Mouse (Mus musculus) limb, embryonic 12.5 days (tissue): ENCODE measurements around the gene Rab44. TPM values are rescaled to one million over a fixed set of nuclear protein-coding genes. Genes with fewer than 3 reads are reported as not detected.

ENCODE experiments used
- ATAC-seq: fragments of 200-750 bp; cut with Nextera tagmentation; 2 replicates; pipeline ENCODE4 v1.8.0; 2017; ENCODE audit warnings: low read depth, moderate TSS enrichment; ENCODE audit not compliant: insufficient number of reproducible peaks, insufficient read depth, low FRiP score, low TSS enrichment
- H3K27ac ChIP-seq: fragments of 300-500 bp; sonication (generic); 2 replicates; pipeline ENCODE4 v1.5.1; 2016; ENCODE audit warnings: mild to moderate bottlenecking, moderate library complexity
- H3K27me3 ChIP-seq: fragments of 300-500 bp; sonication (generic); 2 replicates; pipeline ENCODE4 v1.6.1; 2016; ENCODE audit warnings: mild to moderate bottlenecking, moderate library complexity
- H3K36me3 ChIP-seq: fragments of 300-500 bp; sonication (generic); 2 replicates; pipeline ENCODE4 v1.6.1; 2016; ENCODE audit warnings: mild to moderate bottlenecking, moderate library complexity
- H3K4me1 ChIP-seq: fragments of 300-500 bp; sonication (generic); replicated peaks from 2 replicates; pipeline ENCODE4 v1.6.1; 2016
- H3K4me2 ChIP-seq: fragments of 300-500 bp; sonication (generic); 2 replicates; pipeline ENCODE4 v1.6.1; 2016; ENCODE audit warnings: mild to moderate bottlenecking, moderate library complexity
- H3K4me3 ChIP-seq: fragments of 300-500 bp; sonication (generic); replicated peaks from 2 replicates; pipeline ENCODE4 v1.5.1; 2016; ENCODE audit warnings: mild to moderate bottlenecking
- H3K9ac ChIP-seq: fragments of 300-500 bp; sonication (generic); replicated peaks from 2 replicates; pipeline ENCODE4 v1.6.1; 2016; ENCODE audit warnings: mild to moderate bottlenecking, moderate library complexity
- H3K9me3 ChIP-seq: fragments of 300-500 bp; sonication (generic); 2 replicates; pipeline ENCODE4 v1.6.1; 2016; ENCODE audit warnings: mild to moderate bottlenecking, moderate library complexity
- WGBS: fragments of 180-500 bp; shearing (Covaris S2); methylation state at CpG from one replicate; pipeline ENCODE4 v1.1.7; 2016; 5-methylcytosine and 5-hydroxymethylcytosine counted together
- polyA plus RNA-seq: library from polyadenylated mRNA; unstranded; fragments of >200 nt; fragmentation: Nextera tagmentation; extraction: Ambion mirVana; gene quantifications from 2 replicates; pipeline ENCODE4 v1.2.1, GENCODE M21; 2016

Gene Rab44
- polyA plus RNA-seq, 1 experiment from 2014 or later: 0.26 TPM

DNA sequence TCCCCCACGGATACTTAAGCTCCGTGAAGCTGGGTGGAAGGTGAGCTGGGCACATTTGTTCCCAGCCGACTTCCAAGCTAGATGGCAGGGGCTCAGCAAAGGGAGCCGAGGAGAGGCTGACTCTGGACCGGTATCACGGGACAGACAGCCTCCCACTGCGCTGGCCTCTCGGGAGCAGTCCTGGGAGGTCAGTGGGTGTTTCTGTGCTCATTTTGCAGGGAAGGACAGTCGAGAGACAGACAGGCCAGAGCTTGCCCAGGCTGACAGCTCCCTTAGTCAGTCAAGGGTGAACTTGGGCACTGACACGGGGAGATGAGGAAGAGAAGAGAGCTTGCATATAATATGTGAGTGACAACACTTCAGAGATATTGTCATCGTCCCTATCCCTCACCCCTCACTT lies 69.2 kb downstream of the Rab44 start:
- Histone ChIP-seq H3K27ac (no peak overlapping the region), H3K9me3 (no peaks in the 10 kb centered on the region), H3K4me3 (no peak overlapping the region), H3K36me3 (no peaks in the 10 kb centered on the region), H3K9ac (no peak overlapping the region), H3K4me2 (no peak overlapping the region), H3K27me3 (peaks cover 10% of the 10 kb centered on the region), H3K4me1 (peaks cover 31% of the 10 kb centered on the region)
- 65% methylated on average over 11 of the region's 11 CpGs for WGBS
- ATAC-seq: no peak

DNA sequence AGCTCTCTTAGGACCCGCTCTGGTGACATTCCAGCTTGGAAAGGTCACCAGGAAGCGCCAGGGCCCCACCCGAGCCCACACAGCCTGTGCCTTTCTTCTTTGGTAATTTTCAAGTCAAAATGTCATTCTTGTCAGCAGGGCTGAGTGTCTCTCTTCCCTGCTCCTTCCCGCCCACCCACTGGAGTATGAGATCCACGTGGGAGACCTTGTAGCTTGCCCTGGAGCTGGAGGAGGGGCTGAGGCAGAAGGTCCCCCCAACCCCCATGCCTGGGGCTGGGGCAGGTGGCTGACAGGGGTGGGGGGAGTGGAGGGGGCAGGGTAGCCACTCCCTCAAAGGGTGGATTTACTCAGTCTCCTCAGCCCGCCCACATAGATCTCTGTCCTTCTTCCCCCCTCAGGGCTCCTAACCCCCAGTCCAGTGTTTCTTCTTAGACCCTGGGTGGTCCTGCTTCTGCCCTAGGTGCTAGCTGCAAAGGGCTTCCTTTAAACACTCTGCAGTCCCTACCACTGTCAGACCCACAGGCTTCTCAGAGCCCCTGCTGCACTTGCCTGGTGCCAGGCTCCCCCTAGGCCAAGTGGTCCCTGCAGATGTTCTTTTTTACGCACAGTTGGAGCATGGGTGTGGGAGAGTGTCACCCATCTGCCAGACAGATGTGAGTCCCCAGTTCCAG lies 71.6 kb downstream of the Rab44 start:
- Histone ChIP-seq H3K4me2 (no peak overlapping the region), H3K9me3 (no peaks in the 10 kb centered on the region), H3K27ac (peak overlapping the region; percentile 29; the same call in 1 of the 2 replicates), H3K4me1 (peaks cover 44% of the 10 kb centered on the region), H3K9ac (no peak overlapping the region), H3K27me3 (peaks cover 17% of the 10 kb centered on the region), H3K36me3 (no peaks in the 10 kb centered on the region), H3K4me3 (no peak overlapping the region)
- 32% methylated on average over 7 of the region's 7 CpGs for WGBS
- ATAC-seq: no peak

DNA sequence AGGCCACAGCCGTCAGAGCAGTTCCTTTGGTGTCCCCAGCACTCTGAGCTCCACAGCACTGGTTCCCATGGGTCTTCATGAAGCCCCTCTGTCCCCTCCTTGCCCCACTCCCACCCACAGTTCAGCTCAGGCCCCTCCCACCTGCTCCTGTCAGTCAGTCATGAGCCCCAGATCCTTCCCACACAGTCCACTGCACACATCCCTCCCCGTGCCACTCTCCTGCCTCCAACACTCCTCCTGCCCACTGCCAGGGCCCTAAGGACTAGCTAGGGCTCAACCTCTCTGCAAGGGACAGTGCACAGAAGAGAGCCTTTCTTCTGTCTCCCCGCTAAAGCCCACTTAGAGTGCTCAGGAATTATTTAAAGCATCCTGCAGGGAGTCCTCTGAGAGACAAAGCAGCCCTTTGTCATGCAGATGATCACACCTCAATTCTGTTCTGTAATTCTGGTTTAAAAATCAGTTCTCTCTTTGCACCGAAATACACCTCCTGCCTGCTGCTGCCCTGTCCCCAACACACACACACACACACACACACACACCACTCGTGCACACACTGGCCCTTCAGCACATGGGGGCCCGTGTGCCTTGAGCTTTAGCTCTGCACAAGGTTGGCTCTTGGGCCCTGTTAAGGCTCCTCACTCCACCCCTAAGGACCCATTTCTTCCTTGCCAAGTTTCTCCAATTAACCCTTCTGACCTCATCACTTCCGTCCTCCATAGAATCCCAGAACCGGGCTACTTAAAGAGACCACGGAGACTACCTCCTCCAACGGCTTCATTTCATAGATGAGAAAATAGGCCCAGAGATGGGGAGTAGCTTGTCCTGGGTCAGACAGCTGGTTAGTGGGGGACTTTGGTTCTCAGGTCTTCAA lies 73.3 kb downstream of the Rab44 start:
- ATAC-seq: no peak
- no peaks in the 10 kb centered on the region for H3K9me3 ChIP-seq
- H3K27me3 ChIP-seq: peaks cover 17% of the 10 kb centered on the region
- no peak overlapping the region for H3K27ac ChIP-seq
- H3K4me3 ChIP-seq: no peak overlapping the region
- H3K36me3 ChIP-seq: no peaks in the 10 kb centered on the region
- no peak overlapping the region for H3K9ac ChIP-seq
- peaks cover 51% of the 10 kb centered on the region for H3K4me1 ChIP-seq
- WGBS: 24% methylated on average over 10 of the region's 10 CpGs
- no peak overlapping the region for H3K4me2 ChIP-seq

DNA sequence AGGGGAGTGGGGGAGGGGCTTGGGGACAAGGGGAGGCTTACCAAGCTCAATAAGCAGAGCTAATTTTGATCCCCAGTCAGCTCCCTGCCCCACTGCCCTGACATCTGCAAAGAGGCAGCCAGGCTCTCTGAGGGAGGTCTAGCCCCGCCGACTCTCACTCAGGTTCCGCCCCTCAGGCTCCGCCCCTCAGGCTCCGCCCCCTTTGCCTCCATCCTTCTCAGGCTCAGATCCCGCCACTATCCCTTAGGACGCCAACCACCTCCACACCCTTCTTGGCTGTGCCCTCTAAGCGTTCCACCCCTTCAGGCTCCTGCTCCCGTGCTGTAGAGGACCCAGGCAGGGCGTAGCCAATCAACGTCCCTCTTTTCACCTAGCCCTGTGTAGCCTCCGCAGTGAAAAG lies 75.0 kb downstream of the Rab44 start:
- ATAC-seq: no peak
- peaks cover 51% of the 10 kb centered on the region for H3K4me1 ChIP-seq
- peaks cover 9% of the 10 kb centered on the region for H3K27me3 ChIP-seq

DNA sequence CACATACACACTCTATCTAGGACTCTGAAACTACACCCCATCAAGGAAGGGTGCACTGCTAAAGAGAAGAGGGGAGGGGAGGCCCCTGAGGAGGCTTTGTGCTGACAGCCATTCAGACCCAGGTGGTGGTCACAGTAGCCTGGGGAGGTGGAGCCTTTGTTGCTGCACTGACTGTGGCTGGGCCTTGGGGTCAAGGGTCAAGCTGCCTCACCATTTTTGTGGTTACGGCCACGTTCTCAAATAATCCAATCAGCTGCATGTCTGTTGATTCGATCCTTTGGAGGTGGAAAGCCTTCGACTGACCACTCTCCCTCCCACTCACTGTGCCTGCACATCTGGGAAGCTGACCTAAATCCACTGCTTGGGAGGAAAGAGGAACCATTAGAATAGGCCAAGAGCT lies 81.6 kb downstream of the Rab44 start:
- no peak overlapping the region for H3K9ac ChIP-seq
- 34% methylated on average over 4 of the region's 4 CpGs for WGBS
- no peak overlapping the region for H3K4me3 ChIP-seq
- no peak for ATAC-seq
- H3K4me1 ChIP-seq: peaks cover 19% of the 10 kb centered on the region
- H3K9me3 ChIP-seq: no peaks in the 10 kb centered on the region; the same call in 1 of the 2 replicates
- no peaks in the 10 kb centered on the region for H3K36me3 ChIP-seq
- H3K27me3 ChIP-seq: no peaks in the 10 kb centered on the region
- H3K4me2 ChIP-seq: no peak overlapping the region
- no peak overlapping the region for H3K27ac ChIP-seq

More for the DNA sequence above, 75.0 kb downstream of the Rab44 start:
- Histone ChIP-seq H3K9ac (no peak overlapping the region), H3K27ac (no peak overlapping the region), H3K36me3 (no peaks in the 10 kb centered on the region), H3K4me3 (no peak overlapping the region), H3K4me2 (peak overlapping the region; percentile 35), H3K9me3 (no peaks in the 10 kb centered on the region)
- 8% methylated on average over 12 of the region's 12 CpGs for WGBS

Other genes starting within 250 kb of the Rab44 start
- 0.16 and 0.23 TPM in 2 replicates for gene 4930539E08Rik, start 198.8 kb upstream of the Rab44 start, polyA plus RNA-seq
- 0.28 TPM in 1 of 2 replicates, not detected in the other for gene Pxt1, start 170.3 kb upstream of the Rab44 start, polyA plus RNA-seq
- 123 and 125 TPM in 2 replicates for gene Kctd20, start 162.2 kb upstream of the Rab44 start, polyA plus RNA-seq
- gene Stk38, start 106.2 kb upstream of the Rab44 start, polyA plus RNA-seq: 135 and 149 TPM in 2 replicates
- gene Srsf3, start 81.5 kb upstream of the Rab44 start, polyA plus RNA-seq: 798 and 826 TPM in 2 replicates
- gene Cdkn1a, start 23.2 kb upstream of the Rab44 start, polyA plus RNA-seq: 54.1 and 59.9 TPM in 2 replicates
- gene Cpne5, start 124.0 kb downstream of the Rab44 start, polyA plus RNA-seq: 5.6 and 6.4 TPM in 2 replicates
- gene Ppil1, start 150.0 kb downstream of the Rab44 start, polyA plus RNA-seq: 175 and 178 TPM in 2 replicates
- 45.7 and 52.8 TPM in 2 replicates for gene BC004004, start 154.6 kb downstream of the Rab44 start, polyA plus RNA-seq
- 0.38 and 0.51 TPM in 2 replicates for gene Pi16, start 203.5 kb downstream of the Rab44 start, polyA plus RNA-seq
- 368 and 379 TPM in 2 replicates for gene Mtch1, start 233.8 kb downstream of the Rab44 start, polyA plus RNA-seq
- 5.6 and 7.1 TPM in 2 replicates for gene Fgd2, start 246.8 kb downstream of the Rab44 start, polyA plus RNA-seq